Mouse (Mus musculus) embryonic facial prominence, embryonic 11.5 days (tissue): ENCODE data around the gene Stk32c. TPM values are rescaled to one million over a fixed set of nuclear protein-coding genes. Genes with fewer than 3 reads are reported as not detected.

Source experiments
- ATAC-seq: fragments of 200-750 bp; cut with Nextera tagmentation; replicated peaks from 2 replicates; pipeline ENCODE4 v1.8.0; 2017; ENCODE audit warnings: low read depth; ENCODE audit not compliant: insufficient number of reproducible peaks, low FRiP score, low TSS enrichment
- DNase-seq: peaks from one replicate; pipeline ENCODE4 v3.0.0-alpha.2; 2015; ENCODE audit warnings: low spot score
- H3K27ac ChIP-seq: fragments of 300-500 bp; sonication (generic); replicated peaks from 2 replicates; pipeline ENCODE4 v1.5.1; 2014; ENCODE audit warnings: mild to moderate bottlenecking, low read depth, low read length, control low read depth
- H3K27me3 ChIP-seq: fragments of 300-500 bp; sonication (generic); 2 replicates; pipeline ENCODE4 v1.6.1; 2014; ENCODE audit warnings: mild to moderate bottlenecking, low read length, moderate library complexity, mixed read lengths; ENCODE audit not compliant: control insufficient read depth, insufficient read depth
- H3K36me3 ChIP-seq: fragments of 300-500 bp; sonication (generic); replicated peaks from 2 replicates; pipeline ENCODE4 v1.6.1; 2014; ENCODE audit warnings: low read depth, mild to moderate bottlenecking, low read length, moderate library complexity, mixed read lengths; ENCODE audit not compliant: control insufficient read depth, insufficient read depth
- H3K4me1 ChIP-seq: fragments of 300-500 bp; sonication (generic); 2 replicates; pipeline ENCODE4 v1.6.1; 2014; ENCODE audit warnings: low read length, mixed read lengths; ENCODE audit not compliant: control insufficient read depth, insufficient read depth
- H3K4me2 ChIP-seq: fragments of 300-500 bp; sonication (generic); 2 replicates; pipeline ENCODE4 v1.6.1; 2014; ENCODE audit warnings: low read depth, mild to moderate bottlenecking, control low read depth, low read length, moderate library complexity
- H3K4me3 ChIP-seq: fragments of 300-500 bp; sonication (generic); 2 replicates; pipeline ENCODE4 v1.5.1; 2014; ENCODE audit warnings: low read depth, low read length, control low read depth
- H3K9ac ChIP-seq: fragments of 300-500 bp; sonication (generic); replicated peaks from 2 replicates; pipeline ENCODE4 v1.6.1; 2014; ENCODE audit warnings: mild to moderate bottlenecking, control low read depth, low read length
- H3K9me3 ChIP-seq: fragments of 300-500 bp; sonication (generic); replicated peaks from 2 replicates; pipeline ENCODE4 v1.6.1; 2016; ENCODE audit warnings: mild to moderate bottlenecking, low read length, inconsistent platforms, mixed read lengths; ENCODE audit not compliant: control insufficient read depth
- WGBS: fragments of 180-500 bp; shearing (Covaris S2); extraction: QIAGEN DNeasy Blood & Tissue Kit; methylation state at CpG from one replicate; pipeline ENCODE4 v1.1.7; 2014; 5-methylcytosine and 5-hydroxymethylcytosine counted together
- polyA plus RNA-seq: library from polyadenylated mRNA; unstranded; fragments of >200 nt; fragmentation: Nextera tagmentation; extraction: Ambion mirVana; gene quantifications from 2 replicates; pipeline ENCODE4 v1.2.1, GENCODE M21; 2014

Stk32c gene
- polyA plus RNA-seq, 1 experiment from 2014 or later: 0.36 TPM

GRCm38 (mm10) chr7:139086195-139087158 lies 126.6 kb downstream of the Stk32c start:
- Histone ChIP-seq H3K4me2 (peak overlapping the region; percentile 82), H3K9me3 (no peaks in the 10 kb centered on the region), H3K9ac (peak overlapping the region; percentile 86), H3K27ac (peak overlapping the region; percentile 56; the same call in 1 of the 2 replicates), H3K4me1 (no peaks in the 10 kb centered on the region), H3K4me3 (peak overlapping the region; percentile 76), H3K27me3 (no peaks in the 10 kb centered on the region; the same call in 1 of the 2 replicates), H3K36me3 (peaks cover 3% of the 10 kb centered on the region; the same call in 1 of the 2 replicates)
- ATAC-seq (peak; percentile 59), DNase-seq (peak; percentile 44)
- WGBS: 1% methylated on average over 61 of the region's 61 CpGs

DNA sequence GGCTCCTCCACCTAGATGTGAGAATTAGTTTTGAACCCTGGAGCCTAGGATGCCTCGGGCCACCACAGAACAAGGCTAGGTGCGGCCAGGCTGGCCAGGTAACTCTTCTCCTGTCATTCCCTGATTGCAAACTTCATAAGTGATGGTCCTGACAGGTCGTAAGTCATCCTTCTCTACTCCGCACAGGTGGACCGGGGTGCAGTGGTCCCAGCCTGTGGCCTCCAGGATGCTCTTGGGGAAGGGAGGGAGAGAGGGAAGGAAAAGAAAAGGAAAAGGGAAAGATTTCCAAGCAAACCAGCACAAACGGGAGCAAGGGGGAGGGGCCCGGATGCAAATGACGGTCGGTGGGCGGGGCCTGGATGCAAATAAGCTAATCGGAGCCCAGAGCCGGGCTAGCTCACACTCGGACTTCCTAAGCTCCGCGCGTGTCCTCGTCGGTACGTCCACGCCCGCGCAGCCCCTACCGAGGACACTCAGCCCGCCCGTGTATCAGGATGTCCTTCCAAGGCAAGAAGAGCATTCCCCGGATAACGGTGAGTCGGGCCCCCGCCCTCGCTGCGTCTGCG lies 127.4 kb downstream of the Stk32c start, which contains the start of gene Dpysl4:
Dpysl4 (plus strand) TSS at position 373 of the 566 bp plus-strand sequence.
- H3K9me3 ChIP-seq: no peaks in the 10 kb centered on the region
- peak; percentile 84 for ATAC-seq
- no peaks in the 10 kb centered on the region for H3K4me1 ChIP-seq
- DNase-seq: peak; percentile 90
- H3K27ac ChIP-seq: peak within 1 kb of the TSS; percentile 56; the same call in 1 of the 2 replicates
- H3K9ac ChIP-seq: peak within 1 kb of the TSS; percentile 86
- peak within 1 kb of the TSS; percentile 82 for H3K4me2 ChIP-seq
- peak within 1 kb of the TSS; percentile 76 for H3K4me3 ChIP-seq
- H3K36me3 ChIP-seq: peaks cover 3% of the 10 kb centered on the region; the same call in 1 of the 2 replicates
- no peaks in the 10 kb centered on the region; the same call in 1 of the 2 replicates for H3K27me3 ChIP-seq
- WGBS: 7% methylated on average over 31 of the region's 32 CpGs

DNA sequence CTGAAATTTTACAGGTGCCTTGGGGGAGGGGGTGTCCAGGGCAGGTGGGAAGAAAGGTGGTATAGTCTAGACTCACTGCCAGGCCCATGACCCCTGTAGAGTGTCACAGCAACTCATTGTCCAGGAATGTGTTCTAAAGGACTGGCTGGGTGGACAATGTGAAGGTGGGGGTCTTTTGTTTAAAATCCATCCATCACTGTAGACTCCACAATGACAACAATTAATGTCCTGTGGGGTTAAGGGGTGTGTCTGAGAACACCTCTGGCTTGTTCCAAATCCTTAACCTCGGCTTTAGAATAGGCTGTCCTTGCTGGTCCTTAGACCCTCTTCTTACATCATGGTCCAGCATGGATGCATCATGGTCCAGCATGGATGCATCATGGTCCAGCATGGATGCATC lies 128.8 kb downstream of the Stk32c start:
- H3K4me1 ChIP-seq: no peaks in the 10 kb centered on the region
- ATAC-seq (no peak), DNase-seq (no peak)
- H3K27me3 ChIP-seq: no peaks in the 10 kb centered on the region; the same call in 1 of the 2 replicates
- no peaks in the 10 kb centered on the region for H3K9me3 ChIP-seq
- no peaks in the 10 kb centered on the region for H3K36me3 ChIP-seq
- no peak overlapping the region for H3K4me3 ChIP-seq
- no peak overlapping the region for H3K4me2 ChIP-seq
- no peak overlapping the region for H3K9ac ChIP-seq
- no peak overlapping the region for H3K27ac ChIP-seq
- 50% methylated on average over 1 of the region's 1 CpGs for WGBS

DNA sequence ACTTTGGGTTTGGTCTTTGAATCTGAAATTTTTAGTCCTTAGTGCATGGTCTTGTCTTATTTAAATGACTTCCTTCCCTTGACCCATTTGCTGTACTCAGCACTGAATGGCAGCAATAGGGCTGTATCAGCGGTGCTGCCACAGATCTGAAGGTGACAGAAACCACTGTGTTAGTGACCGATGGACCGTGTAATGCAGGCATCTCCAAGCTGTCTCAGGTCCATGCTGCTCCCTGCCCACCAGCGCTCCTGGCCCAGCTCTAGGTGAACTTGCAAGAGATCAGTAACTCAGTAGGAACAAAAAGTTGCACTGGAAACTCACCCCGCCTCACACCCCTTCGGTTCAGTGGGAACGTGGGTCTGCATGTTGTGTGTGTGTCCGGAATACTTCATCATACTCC lies 130.8 kb downstream of the Stk32c start:
- H3K4me1 ChIP-seq: no peaks in the 10 kb centered on the region
- 79% methylated on average over 8 of the region's 8 CpGs for WGBS

GRCm38 (mm10) chr7:139081158-139081557 lies 131.9 kb downstream of the Stk32c start:
- Histone ChIP-seq H3K4me1 (no peaks in the 10 kb centered on the region), H3K27me3 (no peaks in the 10 kb centered on the region; the same call in 1 of the 2 replicates), H3K4me3 (no peak overlapping the region), H3K27ac (no peak overlapping the region), H3K9ac (no peak overlapping the region), H3K36me3 (no peaks in the 10 kb centered on the region), H3K4me2 (no peak overlapping the region), H3K9me3 (no peaks in the 10 kb centered on the region)
- no peak for DNase-seq
- ATAC-seq: no peak
- WGBS: 61% methylated on average over 5 of the region's 5 CpGs

More for the DNA sequence above, 130.8 kb downstream of the Stk32c start:
- ATAC-seq (no peak), DNase-seq (no peak)
- H3K4me3 ChIP-seq: no peak overlapping the region
- no peaks in the 10 kb centered on the region for H3K9me3 ChIP-seq
- H3K4me2 ChIP-seq: no peak overlapping the region
- no peaks in the 10 kb centered on the region; the same call in 1 of the 2 replicates for H3K27me3 ChIP-seq
- H3K9ac ChIP-seq: no peak overlapping the region
- H3K36me3 ChIP-seq: no peaks in the 10 kb centered on the region
- H3K27ac ChIP-seq: no peak overlapping the region

DNA sequence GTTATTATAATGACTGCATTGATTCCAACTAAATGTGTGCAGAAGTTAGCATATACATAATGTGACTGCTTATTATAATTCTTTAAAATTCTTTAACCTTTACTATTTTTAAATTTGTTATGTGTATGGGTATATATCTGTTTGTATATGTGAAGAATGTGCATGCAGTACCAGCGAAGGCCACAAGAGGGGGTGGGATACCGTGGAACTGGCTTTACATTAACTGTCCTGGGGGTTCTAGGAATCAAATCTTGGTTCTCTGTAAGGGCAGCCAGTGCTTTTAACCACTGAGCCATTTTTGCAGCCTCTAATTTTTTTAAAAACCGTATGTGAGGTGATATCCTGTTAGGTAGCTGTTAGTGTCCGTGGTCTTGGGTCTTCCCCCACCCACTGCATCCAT lies 132.4 kb downstream of the Stk32c start:
- WGBS: 63% methylated on average over 4 of the region's 4 CpGs
- Histone ChIP-seq H3K9ac (no peak overlapping the region), H3K4me3 (no peak overlapping the region), H3K9me3 (no peaks in the 10 kb centered on the region), H3K27ac (no peak overlapping the region), H3K27me3 (no peaks in the 10 kb centered on the region; the same call in 1 of the 2 replicates), H3K4me2 (no peak overlapping the region), H3K4me1 (no peaks in the 10 kb centered on the region), H3K36me3 (no peaks in the 10 kb centered on the region)
- peak; percentile 28 for DNase-seq
- no peak for ATAC-seq

DNA sequence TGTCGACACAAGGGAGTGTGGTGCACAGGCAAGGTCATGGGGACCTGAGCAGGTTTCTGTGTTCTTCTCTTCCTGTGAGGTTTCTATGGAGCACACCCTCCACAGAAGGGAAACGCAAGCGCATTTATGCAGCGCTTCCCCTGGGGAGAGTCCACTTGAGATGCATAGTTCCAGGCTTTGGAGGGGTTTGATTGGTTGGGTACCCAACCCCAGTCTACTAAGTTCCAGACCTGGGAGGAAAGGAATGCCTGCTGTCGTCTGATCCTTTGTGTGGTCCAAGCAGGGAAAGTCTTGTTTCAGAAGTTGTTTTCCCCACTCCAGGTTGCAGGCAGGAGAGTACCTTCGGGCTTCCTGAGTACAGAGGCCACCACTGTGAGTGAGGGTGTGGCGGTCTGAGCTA lies 134.0 kb downstream of the Stk32c start:
- H3K9ac ChIP-seq: no peak overlapping the region
- 65% methylated on average over 7 of the region's 7 CpGs for WGBS
- no peak overlapping the region for H3K4me2 ChIP-seq
- H3K4me3 ChIP-seq: no peak overlapping the region
- no peak for ATAC-seq
- no peak for DNase-seq
- no peak overlapping the region for H3K27ac ChIP-seq
- H3K36me3 ChIP-seq: no peaks in the 10 kb centered on the region
- no peaks in the 10 kb centered on the region for H3K9me3 ChIP-seq
- no peaks in the 10 kb centered on the region for H3K4me1 ChIP-seq
- H3K27me3 ChIP-seq: no peaks in the 10 kb centered on the region

DNA sequence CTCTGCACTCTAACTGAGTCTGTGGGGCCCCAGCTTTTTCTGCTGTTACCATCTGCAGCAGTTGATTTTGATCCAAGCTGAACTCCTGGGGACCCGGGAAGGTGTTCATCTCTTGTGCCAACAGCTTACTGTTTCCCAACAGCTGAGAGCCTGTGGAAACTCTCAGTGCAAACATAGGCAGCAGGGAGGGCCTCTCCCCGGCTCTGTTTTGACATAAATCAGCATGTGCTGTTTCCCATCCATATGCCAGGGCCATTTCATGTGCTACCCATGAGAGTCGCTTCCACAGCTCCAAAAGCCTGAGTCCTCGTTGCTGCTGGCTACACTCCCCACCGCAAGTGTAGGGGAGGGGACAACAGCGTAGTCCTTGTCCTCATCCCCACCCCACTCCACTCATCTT lies 134.9 kb downstream of the Stk32c start:
- no peak for ATAC-seq

More for the DNA sequence above, 134.9 kb downstream of the Stk32c start:
- no peak for DNase-seq
- 58% methylated on average over 6 of the region's 6 CpGs for WGBS
- no peaks in the 10 kb centered on the region for H3K9me3 ChIP-seq
- no peak overlapping the region for H3K4me3 ChIP-seq
- H3K9ac ChIP-seq: no peak overlapping the region
- no peak overlapping the region for H3K27ac ChIP-seq
- H3K4me1 ChIP-seq: no peaks in the 10 kb centered on the region
- H3K36me3 ChIP-seq: no peaks in the 10 kb centered on the region
- no peak overlapping the region for H3K4me2 ChIP-seq
- no peaks in the 10 kb centered on the region for H3K27me3 ChIP-seq
